Mouse (Mus musculus): ENCODE measurements around the gene Slc12a8. TPM values are rescaled to one million over a fixed set of nuclear protein-coding genes. Genes with fewer than 3 reads are reported as not detected.

The Slc12a8 gene
- polyA plus RNA-seq, 1 experiment: 3.7 TPM

- H3K4me1 ChIP-seq (ENCODE audit: control insufficient read depth, insufficient read depth, low read length): no peaks in the 10 kb centered on the region; the same call in 1 of the 2 replicates
- 75% methylated on average over 9 of the region's 9 CpGs for WGBS
- TF ChIP-seq POLR2A (IDR thresholded peaks at IDR 0.05; ENCODE audit: borderline replicate concordance, control insufficient read depth, low read depth, low read length) (no peak), CTCF (IDR thresholded peaks at IDR 0.05; ENCODE audit: control insufficient read depth, insufficient read depth, low read length) (no peak)
These were observed 88.8 kb downstream of the Slc12a8 start for GRCm38 (mm10) chr16:33605647-33606596.

GRCm38 (mm10) chr16:33606691-33607532 lies 89.8 kb downstream of the Slc12a8 start:
- Histone ChIP-seq H3K27ac (ENCODE audit: control insufficient read depth, insufficient read depth, low read depth, low read length, poor library complexity) (no peak overlapping the region), H3K4me1 (ENCODE audit: control insufficient read depth, insufficient read depth, low read length) (no peaks in the 10 kb centered on the region; the same call in 1 of the 2 replicates), H3K4me3 (replicated peaks; ENCODE audit: control insufficient read depth, low read depth, low read length) (no peak overlapping the region)
- WGBS: 57% methylated on average over 8 of the region's 8 CpGs
- TF ChIP-seq CTCF (IDR thresholded peaks at IDR 0.05; ENCODE audit: control insufficient read depth, insufficient read depth, low read length) (no peak), POLR2A (IDR thresholded peaks at IDR 0.05; ENCODE audit: borderline replicate concordance, control insufficient read depth, low read depth, low read length) (no peak)

More at GRCm38 (mm10) chr16:33605647-33606596, 88.8 kb downstream of the Slc12a8 start:
- no peak overlapping the region for H3K4me3 ChIP-seq (replicated peaks; ENCODE audit: control insufficient read depth, low read depth, low read length)
- H3K27ac ChIP-seq (ENCODE audit: control insufficient read depth, insufficient read depth, low read depth, low read length, poor library complexity): no peak overlapping the region

DNA sequence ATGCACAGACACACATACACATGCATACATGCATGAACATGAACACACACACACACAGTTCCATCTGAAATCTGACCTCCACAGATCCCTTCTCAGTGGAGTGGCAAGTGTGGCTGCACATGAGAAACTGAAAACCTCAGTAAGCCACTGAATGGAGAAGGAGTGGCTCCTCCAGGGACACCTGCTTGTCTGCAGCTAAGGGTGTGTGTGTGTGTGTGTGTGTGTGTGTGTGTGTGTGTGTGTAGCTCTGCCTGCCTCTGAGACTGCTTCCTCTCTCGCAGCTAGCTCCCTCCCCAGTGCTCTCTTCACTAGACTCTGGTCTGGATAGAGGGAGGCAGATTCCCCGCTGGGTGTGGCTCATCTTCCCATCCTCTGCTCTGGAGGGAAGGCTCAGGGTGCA lies 92.4 kb downstream of the Slc12a8 start:
- H3K27ac ChIP-seq (ENCODE audit: control insufficient read depth, insufficient read depth, low read depth, low read length, poor library complexity): no peak overlapping the region
- whole genome bisulfite sequencing: 55% methylated on average over 2 of the region's 2 CpGs
- H3K4me3 ChIP-seq (replicated peaks; ENCODE audit: control insufficient read depth, low read depth, low read length): no peak overlapping the region
- no peak for TF ChIP-seq CTCF (IDR thresholded peaks at IDR 0.05; ENCODE audit: control insufficient read depth, insufficient read depth, low read length)
- no peak for TF ChIP-seq POLR2A (IDR thresholded peaks at IDR 0.05; ENCODE audit: borderline replicate concordance, control insufficient read depth, low read depth, low read length)
- no peaks in the 10 kb centered on the region; the same call in 1 of the 2 replicates for H3K4me1 ChIP-seq (ENCODE audit: control insufficient read depth, insufficient read depth, low read length)

- Histone ChIP-seq H3K4me1 (ENCODE audit: control insufficient read depth, insufficient read depth, low read length) (no peaks in the 10 kb centered on the region; the same call in 1 of the 2 replicates), H3K27ac (ENCODE audit: control insufficient read depth, insufficient read depth, low read depth, low read length, poor library complexity) (no peak overlapping the region), H3K4me3 (replicated peaks; ENCODE audit: control insufficient read depth, low read depth, low read length) (no peak overlapping the region)
- no peak for TF ChIP-seq POLR2A (IDR thresholded peaks at IDR 0.05; ENCODE audit: borderline replicate concordance, control insufficient read depth, low read depth, low read length)
- TF ChIP-seq CTCF (IDR thresholded peaks at IDR 0.05; ENCODE audit: control insufficient read depth, insufficient read depth, low read length): no peak
- whole genome bisulfite sequencing: 78% methylated on average over 7 of the region's 7 CpGs
These were observed 93.3 kb downstream of the Slc12a8 start for GRCm38 (mm10) chr16:33610466-33610865.

GRCm38 (mm10) chr16:33611291-33611690 lies 94.2 kb downstream of the Slc12a8 start:
- no peak for TF ChIP-seq CTCF (IDR thresholded peaks at IDR 0.05; ENCODE audit: control insufficient read depth, insufficient read depth, low read length)
- no peak for TF ChIP-seq POLR2A (IDR thresholded peaks at IDR 0.05; ENCODE audit: borderline replicate concordance, control insufficient read depth, low read depth, low read length)
- no peaks in the 10 kb centered on the region; the same call in 1 of the 2 replicates for H3K4me1 ChIP-seq (ENCODE audit: control insufficient read depth, insufficient read depth, low read length)
- no peak overlapping the region for H3K4me3 ChIP-seq (replicated peaks; ENCODE audit: control insufficient read depth, low read depth, low read length)
- WGBS: 81% methylated on average over 8 of the region's 8 CpGs
- no peak overlapping the region for H3K27ac ChIP-seq (ENCODE audit: control insufficient read depth, insufficient read depth, low read depth, low read length, poor library complexity)

GRCm38 (mm10) chr16:33612056-33612770 lies 95.1 kb downstream of the Slc12a8 start:
- TF ChIP-seq CTCF (IDR thresholded peaks at IDR 0.05; ENCODE audit: control insufficient read depth, insufficient read depth, low read length): no peak
- no peak for TF ChIP-seq POLR2A (IDR thresholded peaks at IDR 0.05; ENCODE audit: borderline replicate concordance, control insufficient read depth, low read depth, low read length)
- WGBS: 78% methylated on average over 6 of the region's 6 CpGs
- Histone ChIP-seq H3K4me1 (ENCODE audit: control insufficient read depth, insufficient read depth, low read length) (no peaks in the 10 kb centered on the region; the same call in 1 of the 2 replicates), H3K4me3 (replicated peaks; ENCODE audit: control insufficient read depth, low read depth, low read length) (no peak overlapping the region), H3K27ac (ENCODE audit: control insufficient read depth, insufficient read depth, low read depth, low read length, poor library complexity) (no peak overlapping the region)

- WGBS: 79% methylated on average over 3 of the region's 3 CpGs
- TF ChIP-seq POLR2A (IDR thresholded peaks at IDR 0.05; ENCODE audit: borderline replicate concordance, control insufficient read depth, low read depth, low read length) (no peak), CTCF (IDR thresholded peaks at IDR 0.05; ENCODE audit: control insufficient read depth, insufficient read depth, low read length) (no peak)
- H3K4me1 ChIP-seq (ENCODE audit: control insufficient read depth, insufficient read depth, low read length): no peaks in the 10 kb centered on the region
- H3K27ac ChIP-seq (ENCODE audit: control insufficient read depth, insufficient read depth, low read depth, low read length, poor library complexity): no peak overlapping the region
- no peak overlapping the region for H3K4me3 ChIP-seq (replicated peaks; ENCODE audit: control insufficient read depth, low read depth, low read length)
These were observed 98.9 kb downstream of the Slc12a8 start for GRCm38 (mm10) chr16:33615986-33616385.

All from bone marrow, adult 2 months (tissue).